Mouse (Mus musculus): ENCODE results near the gene Ank. TPM values are rescaled to one million over a fixed set of nuclear protein-coding genes. Genes with fewer than 3 reads are reported as not detected.

Ank gene
- 20.7 and 26.7 TPM in 2 replicates for polyA plus RNA-seq (2011; ENCODE audit: insufficient read depth, insufficient read length, low replicate concordance, missing spikeins)

DNA sequence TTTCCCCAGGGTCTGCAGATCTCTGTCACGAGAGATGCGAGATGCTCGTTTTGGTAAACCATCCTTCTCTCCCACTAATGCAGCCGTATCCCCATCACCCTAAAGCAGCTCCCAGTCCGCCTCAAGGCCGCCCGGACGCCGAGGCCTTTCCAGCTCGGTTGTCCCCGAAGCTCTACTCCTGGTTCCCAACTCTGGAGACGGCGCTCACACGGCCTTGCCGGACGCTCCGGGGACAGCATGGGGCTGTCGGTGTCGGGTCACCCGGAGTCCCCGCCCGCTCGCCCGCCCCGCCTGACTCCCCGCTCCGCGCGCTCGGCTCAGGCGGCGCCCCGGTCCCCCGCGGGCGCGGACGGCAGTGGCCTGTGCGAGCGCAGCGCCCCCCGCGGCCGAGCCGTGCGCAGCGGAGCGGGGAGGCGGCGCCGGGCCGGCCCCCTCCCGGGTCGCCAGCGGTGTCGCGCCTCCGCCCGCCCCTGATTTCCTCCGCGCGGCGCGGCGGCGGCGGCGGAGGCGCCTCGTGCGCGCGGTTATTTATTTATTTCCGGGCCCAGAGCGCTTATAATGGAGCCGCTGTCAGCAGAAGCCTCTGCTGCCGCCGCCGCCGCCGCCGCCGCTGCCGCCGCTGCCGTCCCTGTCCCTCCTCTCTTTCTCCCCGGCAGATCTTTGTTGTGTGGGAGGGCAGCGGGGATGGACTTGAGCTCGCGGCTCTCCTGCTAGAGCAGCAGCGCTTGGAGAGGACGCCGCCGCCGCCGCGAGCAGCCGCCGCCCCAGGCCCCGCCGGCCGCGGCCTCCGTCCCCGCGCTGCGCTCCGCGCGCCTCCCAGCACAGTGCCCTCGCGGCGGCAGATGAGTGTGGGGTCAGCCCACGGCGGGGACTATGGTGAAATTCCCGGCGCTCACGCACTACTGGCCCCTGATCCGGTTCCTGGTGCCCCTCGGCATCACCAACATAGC lies at the start of gene Ank:
Gene Ank, plus strand, starts transcription at position 547 of the 950 bp plus-strand sequence.
- H3K4me1 ChIP-seq (ENCODE audit: control insufficient read depth, insufficient read depth, low read length): no peaks in the 10 kb centered on the region
- TF ChIP-seq POLR2A (IDR thresholded peaks at IDR 0.05; ENCODE audit: borderline replicate concordance, control insufficient read depth, low read depth, low read length) (peak; percentile 29; the same call in 1 of the 2 replicates), CTCF (IDR thresholded peaks at IDR 0.05; ENCODE audit: control insufficient read depth, insufficient read depth, low read length) (peak; percentile 39; the same call in 1 of the 2 replicates)
- peak within 1 kb of the TSS; percentile 82 for H3K4me3 ChIP-seq (replicated peaks; ENCODE audit: control insufficient read depth, low read depth, low read length)
- H3K27ac ChIP-seq (ENCODE audit: control insufficient read depth, insufficient read depth, low read depth, low read length, poor library complexity): peak within 1 kb of the TSS; percentile 88
- WGBS: 1% methylated on average over 120 of the region's 120 CpGs

DNA sequence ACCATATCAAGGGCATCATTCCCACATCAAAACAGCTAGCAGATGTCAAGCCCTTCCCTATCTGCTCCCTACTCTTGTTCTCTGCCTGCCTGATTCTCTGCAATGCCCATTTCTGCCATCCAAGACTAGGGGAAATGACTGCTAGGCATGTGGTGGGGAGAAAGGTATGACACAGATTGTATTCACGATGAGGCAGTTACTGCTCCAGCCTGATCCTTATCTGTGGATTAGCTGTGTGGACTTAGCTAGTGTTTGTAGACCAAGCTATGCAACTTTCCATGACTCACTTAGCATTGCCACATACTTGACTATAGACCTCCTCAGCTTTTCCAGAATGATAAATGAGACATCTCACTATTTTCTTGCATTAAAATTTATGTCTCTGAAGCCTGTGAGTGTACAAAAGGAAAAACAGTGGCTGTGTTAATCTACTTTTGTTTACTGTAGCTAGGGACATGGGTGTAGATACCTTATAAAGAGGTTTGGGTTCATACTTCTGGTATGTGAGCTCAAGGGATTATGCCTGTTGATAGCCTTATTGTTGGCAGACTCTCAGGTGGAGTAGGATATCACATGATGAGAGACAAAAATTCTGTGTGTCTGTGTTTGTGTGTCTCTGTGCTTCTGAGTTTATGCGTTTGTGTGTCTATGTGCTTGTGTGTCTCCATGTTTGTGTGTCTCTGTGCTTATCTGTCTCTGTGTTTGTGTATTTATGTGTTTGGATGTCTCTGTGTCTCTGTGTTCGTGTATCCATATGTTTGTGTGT lies 47.7 kb upstream of the Ank start:
- Histone ChIP-seq H3K4me1 (ENCODE audit: control insufficient read depth, insufficient read depth, low read length) (no peaks in the 10 kb centered on the region), H3K27ac (ENCODE audit: control insufficient read depth, insufficient read depth, low read depth, low read length, poor library complexity) (no peak overlapping the region), H3K4me3 (replicated peaks; ENCODE audit: control insufficient read depth, low read depth, low read length) (no peak overlapping the region)
- TF ChIP-seq POLR2A (IDR thresholded peaks at IDR 0.05; ENCODE audit: borderline replicate concordance, control insufficient read depth, low read depth, low read length) (no peak), CTCF (IDR thresholded peaks at IDR 0.05; ENCODE audit: control insufficient read depth, insufficient read depth, low read length) (no peak)
- 63% methylated on average over 3 of the region's 3 CpGs for WGBS

DNA sequence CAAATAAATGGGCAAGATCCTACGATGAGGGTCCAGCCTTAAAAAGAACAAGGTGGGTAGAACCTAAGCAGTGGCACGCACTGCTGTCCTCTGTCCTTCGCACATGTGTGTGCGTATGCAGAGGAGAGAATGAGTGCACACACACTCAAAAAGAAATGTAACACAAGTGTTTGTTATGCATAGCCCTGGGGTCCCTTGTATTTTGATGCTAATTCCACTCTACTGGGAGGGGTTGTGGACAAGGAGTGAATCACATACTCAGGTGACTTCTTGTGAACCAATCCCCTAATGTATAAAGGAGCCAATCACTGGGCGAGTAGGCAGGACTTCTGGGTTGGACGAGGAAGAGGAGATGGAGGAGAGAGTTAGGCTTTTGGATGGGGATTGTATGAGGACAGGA lies 44.9 kb upstream of the Ank start:
- TF ChIP-seq POLR2A (IDR thresholded peaks at IDR 0.05; ENCODE audit: borderline replicate concordance, control insufficient read depth, low read depth, low read length) (no peak), CTCF (IDR thresholded peaks at IDR 0.05; ENCODE audit: control insufficient read depth, insufficient read depth, low read length) (no peak)
- no peaks in the 10 kb centered on the region for H3K4me1 ChIP-seq (ENCODE audit: control insufficient read depth, insufficient read depth, low read length)
- WGBS: 88% methylated on average over 6 of the region's 6 CpGs
- H3K4me3 ChIP-seq (replicated peaks; ENCODE audit: control insufficient read depth, low read depth, low read length): no peak overlapping the region
- no peak overlapping the region for H3K27ac ChIP-seq (ENCODE audit: control insufficient read depth, insufficient read depth, low read depth, low read length, poor library complexity)

DNA sequence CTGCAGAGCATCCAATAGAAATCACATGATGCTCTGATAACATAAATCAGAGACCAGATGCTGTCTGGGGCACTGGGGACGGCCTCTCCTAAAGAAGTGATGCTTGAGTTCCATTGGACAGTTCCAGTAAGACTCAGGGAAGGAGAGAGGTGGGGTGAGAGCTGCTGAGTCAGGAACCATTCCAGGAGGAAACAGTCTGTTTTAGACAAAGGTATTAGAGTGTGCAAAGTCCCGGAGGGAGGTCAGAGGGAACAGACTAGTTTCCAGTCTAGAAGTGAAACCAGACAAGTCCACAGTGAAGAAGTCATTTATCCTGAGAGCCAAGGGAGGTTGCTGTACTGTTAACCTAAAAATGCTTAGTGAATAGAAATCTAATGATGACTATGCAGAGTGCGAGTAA lies 38.9 kb upstream of the Ank start:
- TF ChIP-seq POLR2A (IDR thresholded peaks at IDR 0.05; ENCODE audit: borderline replicate concordance, control insufficient read depth, low read depth, low read length) (no peak), CTCF (IDR thresholded peaks at IDR 0.05; ENCODE audit: control insufficient read depth, insufficient read depth, low read length) (no peak)
- no peaks in the 10 kb centered on the region; the same call in 1 of the 2 replicates for H3K4me1 ChIP-seq (ENCODE audit: control insufficient read depth, insufficient read depth, low read length)
- WGBS: 87% methylated on average over 3 of the region's 3 CpGs
- H3K27ac ChIP-seq (ENCODE audit: control insufficient read depth, insufficient read depth, low read depth, low read length, poor library complexity): no peak overlapping the region
- no peak overlapping the region for H3K4me3 ChIP-seq (replicated peaks; ENCODE audit: control insufficient read depth, low read depth, low read length)

DNA sequence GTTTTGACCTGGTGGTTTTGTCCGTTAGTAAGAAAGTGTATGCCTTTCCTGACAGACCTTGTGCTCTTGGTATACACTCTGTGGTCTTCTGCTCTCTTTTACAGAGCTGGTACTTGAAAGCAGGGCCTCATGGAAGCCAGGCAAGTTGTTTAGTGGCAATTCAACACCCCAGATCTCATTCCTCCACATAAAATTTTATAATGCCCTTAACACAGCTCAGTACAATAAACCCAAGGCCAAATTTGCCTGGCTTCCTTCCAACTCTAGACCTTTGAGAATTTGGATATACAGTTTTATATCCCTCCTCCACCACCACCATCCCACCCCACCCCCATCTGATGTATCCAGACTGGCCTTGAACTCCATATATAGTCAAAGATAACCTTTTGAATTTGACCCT lies 36.2 kb upstream of the Ank start:
- no peak overlapping the region for H3K27ac ChIP-seq (ENCODE audit: control insufficient read depth, insufficient read depth, low read depth, low read length, poor library complexity)
- H3K4me3 ChIP-seq (replicated peaks; ENCODE audit: control insufficient read depth, low read depth, low read length): no peak overlapping the region
- TF ChIP-seq CTCF (IDR thresholded peaks at IDR 0.05; ENCODE audit: control insufficient read depth, insufficient read depth, low read length) (no peak), POLR2A (IDR thresholded peaks at IDR 0.05; ENCODE audit: borderline replicate concordance, control insufficient read depth, low read depth, low read length) (no peak)
- no peaks in the 10 kb centered on the region; the same call in 1 of the 2 replicates for H3K4me1 ChIP-seq (ENCODE audit: control insufficient read depth, insufficient read depth, low read length)
- 67% methylated on average over 1 of the region's 1 CpGs for WGBS

DNA sequence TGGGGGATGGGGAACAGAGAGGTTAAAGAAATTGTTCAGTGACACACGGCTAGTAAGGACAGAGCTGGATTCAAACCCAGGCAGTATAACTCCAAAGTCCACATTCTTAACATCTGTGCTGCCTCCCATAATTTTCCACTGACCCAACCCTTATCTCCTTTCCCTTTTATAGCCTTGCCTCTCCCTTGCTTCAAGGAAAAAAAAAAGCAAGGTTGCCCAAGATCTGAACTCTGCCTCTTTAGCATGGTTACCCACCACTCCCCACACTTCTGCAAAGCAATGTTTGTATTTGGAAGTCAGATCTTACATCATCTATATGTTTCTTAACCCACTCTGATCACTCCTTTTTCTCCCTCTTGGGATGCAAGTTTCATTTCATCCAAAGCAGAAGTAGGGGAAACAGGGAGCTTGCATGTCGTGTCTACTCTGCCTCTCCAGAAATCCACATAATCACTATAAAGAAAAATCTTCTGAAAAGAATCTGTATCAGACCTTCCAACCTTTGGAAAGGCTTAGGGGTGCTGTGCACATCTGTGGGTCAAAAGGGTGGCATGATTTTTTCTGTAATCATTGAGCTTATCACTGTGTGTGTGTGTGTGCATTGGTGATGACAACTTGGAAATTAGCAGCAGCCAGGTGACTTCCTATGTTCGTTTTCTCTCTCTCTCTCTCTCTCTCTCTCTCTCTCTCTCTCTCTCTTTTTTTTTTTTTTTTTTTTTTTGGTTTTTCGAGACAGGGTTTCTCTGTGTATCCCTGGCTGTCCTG lies 33.4 kb upstream of the Ank start:
- no peak for TF ChIP-seq POLR2A (IDR thresholded peaks at IDR 0.05; ENCODE audit: borderline replicate concordance, control insufficient read depth, low read depth, low read length)
- Histone ChIP-seq H3K4me1 (ENCODE audit: control insufficient read depth, insufficient read depth, low read length) (no peaks in the 10 kb centered on the region; the same call in 1 of the 2 replicates), H3K4me3 (replicated peaks; ENCODE audit: control insufficient read depth, low read depth, low read length) (no peak overlapping the region), H3K27ac (ENCODE audit: control insufficient read depth, insufficient read depth, low read depth, low read length, poor library complexity) (no peak overlapping the region)
- 40% methylated on average over 3 of the region's 4 CpGs for WGBS

DNA sequence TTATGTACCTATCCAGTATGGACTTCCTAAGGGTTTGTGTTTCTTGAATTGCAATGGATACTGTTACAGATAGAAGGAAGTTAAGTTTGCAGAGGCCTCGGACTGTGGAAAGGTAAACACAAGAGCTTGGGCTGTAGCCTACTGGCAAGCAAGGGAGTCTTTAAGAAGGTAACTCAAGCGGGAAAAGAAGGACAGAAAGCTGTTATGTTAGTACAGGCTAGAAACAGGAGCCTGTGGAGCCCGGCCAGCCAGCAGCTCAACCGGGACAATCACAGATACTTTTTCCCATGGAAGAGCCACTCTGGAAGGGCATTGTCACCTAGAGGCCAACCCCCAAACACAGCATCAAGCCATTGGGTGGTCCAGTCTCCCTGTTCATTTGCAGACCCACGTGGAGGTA lies 31.1 kb upstream of the Ank start:
- TF ChIP-seq CTCF (IDR thresholded peaks at IDR 0.05; ENCODE audit: control insufficient read depth, insufficient read depth, low read length): no peak
- TF ChIP-seq POLR2A (IDR thresholded peaks at IDR 0.05; ENCODE audit: borderline replicate concordance, control insufficient read depth, low read depth, low read length): no peak
- Histone ChIP-seq H3K4me1 (ENCODE audit: control insufficient read depth, insufficient read depth, low read length) (no peaks in the 10 kb centered on the region; the same call in 1 of the 2 replicates), H3K4me3 (replicated peaks; ENCODE audit: control insufficient read depth, low read depth, low read length) (no peak overlapping the region), H3K27ac (ENCODE audit: control insufficient read depth, insufficient read depth, low read depth, low read length, poor library complexity) (no peak overlapping the region)
- 86% methylated on average over 5 of the region's 5 CpGs for WGBS
